Mouse (Mus musculus): ENCODE measurements at regions not wholly inside any gene's neighbourhood (a gene's known extent, or its start where the extent isn't known, plus 50 kb on each side); places are given as distances from the start of the nearest gene placed in this dataset.
A peak's percentile ranks its signal among the peaks of the same experiment; 100 is the strongest.

- DNase-seq (ENCODE audit: low spot score in 2 of 2) = no peak
Observed at GRCm38 (mm10) chr7:68686396-68687139, 62.5 kb downstream of the Arrdc4 start.

GRCm38 (mm10) chr7:68682929-68683643 lies 66.0 kb downstream of the Arrdc4 start:
- DNase-seq (ENCODE audit: low spot score in 2 of 2) = no peak

DNA sequence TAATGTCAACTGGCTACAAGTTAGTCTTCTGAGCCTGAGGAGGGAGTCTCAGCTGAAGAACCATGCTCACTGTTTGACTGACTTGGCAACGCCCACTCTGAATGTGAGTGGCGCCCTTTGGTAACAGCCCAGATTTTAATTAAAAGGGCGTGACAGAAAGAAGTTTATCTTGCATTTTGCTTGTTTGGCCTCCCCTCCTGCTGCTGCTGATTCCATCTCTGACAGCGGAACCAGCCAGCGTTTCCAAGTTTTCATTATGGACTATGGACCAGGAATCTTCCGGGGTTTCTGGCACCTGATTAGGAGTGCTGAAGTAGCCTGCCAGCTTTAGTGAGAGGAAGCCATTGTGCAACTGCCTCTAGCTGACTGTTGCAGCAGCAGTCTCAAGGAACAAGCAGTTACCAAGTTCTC lies 66.7 kb downstream of the Arrdc4 start:
- DNase-seq (ENCODE audit: low spot score in 2 of 2) = no peak

GRCm38 (mm10) chr7:68679770-68680169 lies 69.3 kb downstream of the Arrdc4 start:
- no peak for DNase-seq (ENCODE audit: low spot score in 2 of 2)

DNA sequence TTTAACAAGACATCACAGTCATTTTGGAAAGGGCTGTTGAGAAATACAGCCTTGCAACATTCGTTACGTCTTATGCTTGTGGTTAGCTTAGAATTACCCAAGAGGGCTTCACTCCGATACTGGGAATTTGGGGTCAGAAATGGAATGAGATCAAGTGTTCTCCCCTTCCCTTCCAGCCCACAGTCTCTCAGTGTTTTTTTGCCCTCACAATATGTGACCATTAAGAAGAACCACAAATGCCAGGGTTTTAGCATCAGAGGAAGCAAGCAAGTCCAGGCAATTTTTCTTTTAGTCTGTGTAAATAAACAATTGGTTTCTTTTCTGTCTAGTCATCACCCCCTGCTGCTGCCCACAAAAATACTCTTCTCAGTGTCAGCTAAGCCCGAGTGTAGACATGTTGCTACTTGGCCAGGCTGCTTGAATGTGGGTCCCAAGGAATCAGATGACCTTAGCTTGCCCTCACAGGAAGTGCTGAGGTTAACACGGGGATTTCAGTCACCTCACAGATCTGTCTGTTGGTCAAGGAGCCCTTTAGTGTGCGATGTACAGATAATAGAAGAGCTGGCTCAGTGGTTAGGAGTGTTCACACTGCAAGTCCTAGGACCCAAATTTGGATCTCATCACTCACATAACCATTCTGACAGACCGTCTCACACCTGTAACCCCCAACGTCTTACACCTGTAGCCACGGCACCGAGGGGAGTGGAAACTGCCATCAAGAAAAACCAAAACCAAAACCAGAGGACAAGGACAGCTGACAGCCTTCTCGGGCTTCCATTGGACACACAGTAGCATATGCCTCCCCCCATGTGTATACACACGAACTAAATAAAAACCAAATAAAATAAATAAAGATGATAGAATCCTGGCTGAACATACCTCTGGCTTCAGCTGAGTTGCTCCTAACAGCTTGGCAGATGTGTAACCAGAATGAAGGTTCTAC lies 81.0 kb downstream of the Arrdc4 start:
- no peak for DNase-seq (ENCODE audit: low spot score in 2 of 2)

DNA sequence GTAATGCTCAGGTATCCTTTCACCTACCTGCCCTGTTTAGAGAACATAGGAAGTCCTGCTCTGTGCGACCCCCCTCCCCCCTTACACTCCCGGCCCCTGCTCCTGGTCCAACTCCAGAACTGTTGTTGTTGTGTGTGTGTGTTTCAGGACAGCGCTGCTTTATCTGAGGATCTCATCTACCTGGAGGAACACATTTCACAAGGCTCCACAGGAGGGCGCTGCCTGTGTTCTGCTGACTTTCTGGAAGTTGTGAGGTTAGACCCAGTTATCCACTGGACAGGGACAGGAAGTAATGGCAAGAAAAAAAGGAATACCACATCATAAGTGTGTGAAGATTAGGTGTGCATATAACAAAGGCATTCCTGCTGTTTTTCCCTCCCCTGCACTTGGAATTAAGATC lies 81.8 kb downstream of the Arrdc4 start:
- no peak for DNase-seq (ENCODE audit: low spot score in 2 of 2)

DNA sequence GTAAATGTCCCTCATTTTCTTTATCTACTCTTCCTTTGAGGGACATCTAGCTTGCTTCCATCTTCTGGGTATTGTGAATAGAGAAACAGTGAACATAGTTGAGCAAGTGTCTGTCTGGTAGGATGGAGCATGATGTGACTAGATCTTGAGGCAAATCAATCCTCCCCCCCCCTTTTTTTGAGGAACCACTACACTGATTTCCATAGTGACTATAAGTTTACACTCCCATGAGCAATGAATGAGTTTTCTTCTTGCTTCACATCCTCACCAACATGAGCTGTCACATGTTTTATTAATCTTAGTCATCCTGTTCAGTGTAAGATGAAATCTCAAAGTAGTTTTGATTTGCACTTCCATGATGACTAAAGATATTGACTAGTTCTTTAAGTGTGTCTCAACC lies 92.7 kb downstream of the Arrdc4 start:
- no peak for DNase-seq (ENCODE audit: low spot score in 2 of 2)

GRCm38 (mm10) chr7:68653534-68653933 lies 95.5 kb downstream of the Arrdc4 start:
- no peak for DNase-seq (ENCODE audit: low spot score in 2 of 2)

DNA sequence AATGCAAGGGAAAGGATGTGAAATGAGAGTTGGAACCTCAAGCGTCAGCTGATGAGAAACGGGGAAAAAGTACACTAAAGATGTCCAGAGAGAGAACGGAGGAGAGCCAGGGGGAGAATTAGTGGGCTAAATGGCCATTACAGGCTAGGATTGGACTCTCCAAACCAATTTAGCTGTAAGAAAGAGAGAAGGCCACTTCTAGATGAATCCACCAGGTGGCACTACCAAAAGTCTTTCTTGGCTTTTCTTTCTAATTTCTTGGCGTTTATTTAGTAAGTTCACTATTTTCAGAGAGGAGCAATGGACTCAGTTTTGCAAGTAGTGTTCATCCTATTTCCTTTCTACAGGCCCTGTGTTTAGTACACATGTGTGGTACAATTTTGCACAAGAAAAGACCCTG lies 97.6 kb downstream of the Arrdc4 start:
- no peak for DNase-seq (ENCODE audit: low spot score in 2 of 2)

DNA sequence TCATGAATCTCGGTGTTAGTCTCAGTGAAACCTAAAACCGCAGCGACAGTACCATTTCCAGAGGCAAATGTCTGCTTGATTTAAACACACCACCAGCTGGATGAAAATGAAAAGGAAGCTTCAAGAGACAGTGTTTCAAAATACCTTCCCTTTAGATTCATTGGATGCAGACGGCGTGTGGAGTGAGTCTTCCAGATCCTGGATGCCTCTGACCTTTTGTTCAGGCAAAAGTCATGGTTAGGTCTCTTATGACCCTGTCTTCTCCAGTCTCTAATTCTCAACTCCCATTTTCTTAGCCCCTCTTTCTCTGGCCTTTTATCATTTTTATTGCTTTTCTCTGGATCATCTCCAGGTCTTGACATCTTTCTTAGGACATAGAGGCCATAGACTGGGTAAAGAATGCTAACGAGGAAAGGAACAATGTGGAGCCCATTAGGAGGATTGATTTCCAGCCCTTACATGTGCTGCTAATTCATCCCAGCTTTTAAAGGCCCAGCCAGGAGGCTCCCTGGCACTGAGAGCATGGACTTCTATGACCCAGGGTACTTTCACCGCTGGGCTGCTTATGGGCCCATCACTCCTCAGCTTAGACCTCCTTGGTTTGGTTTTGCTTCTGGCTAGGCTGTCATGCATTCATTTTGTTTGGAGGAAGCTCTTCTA lies 111.4 kb downstream of the Arrdc4 start:
- DNase-seq (ENCODE audit: low spot score in 2 of 2) = no peak

- no peak for DNase-seq (ENCODE audit: low spot score in 2 of 2)
Observed at GRCm38 (mm10) chr7:68621080-68621479, 128.0 kb downstream of the Arrdc4 start.

GRCm38 (mm10) chr7:68610499-68610898 lies 138.5 kb downstream of the Arrdc4 start:
- DNase-seq (ENCODE audit: low spot score in 2 of 2) = no peak

- no peak for DNase-seq (ENCODE audit: low spot score in 2 of 2)
Observed at GRCm38 (mm10) chr7:68607170-68607569, 141.9 kb downstream of the Arrdc4 start.

- DNase-seq (ENCODE audit: low spot score in 2 of 2) = no peak
Observed at GRCm38 (mm10) chr7:68606278-68606677, 142.8 kb downstream of the Arrdc4 start.

DNA sequence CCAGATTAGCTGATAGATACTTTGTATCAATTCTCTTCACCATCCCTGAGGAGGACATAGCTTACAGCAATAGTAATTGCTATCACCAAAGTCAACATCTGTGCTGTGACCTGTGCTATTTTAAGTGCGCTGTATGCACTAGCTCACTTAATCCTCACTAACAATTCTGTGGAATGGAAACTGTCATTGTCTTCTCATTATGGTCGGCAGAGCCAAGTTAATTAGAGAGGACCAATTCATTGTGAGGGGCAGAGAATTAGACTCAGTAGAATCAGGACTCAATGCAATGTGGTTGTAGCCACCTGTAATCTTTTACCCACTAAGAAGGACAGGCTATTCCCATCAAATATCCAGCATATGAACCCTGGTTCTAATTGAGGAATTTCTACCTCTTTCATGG lies 145.3 kb downstream of the Arrdc4 start:
- DNase-seq (ENCODE audit: low spot score in 2 of 2) = no peak

DNA sequence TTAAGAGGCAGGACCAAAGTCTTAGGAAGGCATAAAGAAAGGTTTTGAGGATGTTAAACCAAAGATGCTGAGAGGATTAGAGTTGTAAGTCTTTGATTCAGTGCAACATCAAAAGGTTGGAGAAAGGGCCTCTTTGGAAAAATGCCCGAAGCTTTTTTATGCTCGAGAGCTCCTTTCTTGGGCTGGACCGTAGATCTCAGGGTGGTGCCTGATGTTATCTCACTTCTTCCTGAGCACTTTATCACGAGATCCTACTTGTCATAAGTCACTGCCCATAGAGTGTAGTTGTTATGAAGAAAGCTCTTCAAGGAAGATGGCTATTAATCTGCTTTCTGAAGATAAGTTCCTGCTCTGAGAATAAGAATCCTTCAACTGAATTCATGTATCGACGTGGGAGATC lies 147.0 kb downstream of the Arrdc4 start:
- DNase-seq (ENCODE audit: low spot score in 2 of 2) = no peak

- no peak for DNase-seq (ENCODE audit: low spot score in 2 of 2)
Observed at GRCm38 (mm10) chr7:68594017-68594386, 155.0 kb downstream of the Arrdc4 start.

DNA sequence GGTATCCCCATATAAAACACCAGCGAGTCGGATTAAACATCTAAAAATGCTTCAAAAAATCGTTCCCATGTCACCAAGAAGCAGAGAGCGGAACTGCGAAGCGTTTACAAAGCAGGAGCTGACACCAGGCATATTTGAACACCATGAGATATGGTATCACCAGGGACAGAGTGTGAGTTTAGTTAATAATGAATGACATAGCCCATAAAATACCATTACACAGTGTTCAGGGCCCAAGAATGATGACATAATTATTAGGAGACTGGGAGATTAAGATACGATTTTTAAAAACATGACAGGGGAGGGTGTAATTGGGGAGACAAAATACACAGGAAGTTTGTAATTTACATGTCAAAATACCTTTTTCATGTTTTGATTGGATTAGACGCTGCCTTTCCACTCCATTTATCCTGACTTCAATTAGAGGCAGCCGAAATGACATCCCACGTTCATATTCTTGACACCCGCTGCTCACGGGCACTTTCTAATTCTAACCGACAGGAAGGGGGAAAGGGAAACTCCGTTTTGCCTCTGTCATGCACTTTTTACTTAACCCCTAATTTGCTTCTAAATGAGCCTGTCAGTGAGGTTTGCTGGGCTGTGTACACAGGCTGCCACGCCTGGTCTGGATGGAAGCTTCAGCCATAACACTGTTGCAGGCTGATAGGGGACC lies 155.6 kb downstream of the Arrdc4 start:
- no peak for DNase-seq (ENCODE audit: low spot score in 2 of 2)

DNA sequence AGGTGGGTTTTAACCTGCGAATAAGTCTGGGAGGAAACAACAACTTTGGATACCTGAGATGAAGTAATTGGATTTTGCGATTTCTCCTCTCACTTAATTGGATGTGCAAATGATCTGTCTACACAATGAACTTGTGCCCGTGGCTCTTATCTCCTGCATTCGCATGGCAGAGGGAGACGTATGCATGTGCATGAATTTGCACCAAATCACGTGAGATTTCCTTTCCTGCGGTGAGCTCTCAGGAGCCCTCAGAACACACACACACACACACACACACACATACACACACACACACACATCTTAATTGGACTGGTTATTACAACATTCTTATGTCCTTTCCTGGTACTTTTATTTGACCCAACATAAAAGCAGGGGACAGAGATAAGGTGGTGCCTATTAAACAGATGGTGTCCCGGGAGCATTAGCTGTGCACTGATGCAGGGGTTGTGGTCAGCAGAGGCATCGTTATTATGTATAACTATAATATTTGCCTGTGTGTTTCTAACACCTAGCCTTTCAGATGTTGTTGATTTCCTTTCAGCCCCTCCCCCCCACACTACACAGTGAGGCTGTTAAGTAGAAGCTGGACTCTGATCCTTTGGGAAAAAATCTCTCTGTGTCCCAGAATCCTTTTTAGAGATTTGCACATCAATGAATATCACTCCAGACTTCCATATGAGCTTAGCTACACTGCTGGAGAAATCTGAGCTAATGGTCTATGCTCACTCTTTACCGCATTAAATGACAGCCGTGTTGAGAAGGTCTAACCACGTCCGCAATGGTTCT lies 166.3 kb downstream of the Arrdc4 start:
- no peak for DNase-seq (ENCODE audit: low spot score in 2 of 2)

GRCm38 (mm10) chr7:68580650-68581049 lies 168.4 kb downstream of the Arrdc4 start:
- peak in 1 of 2 experiments; percentile 64 for DNase-seq (ENCODE audit: low spot score in 2 of 2)
